Comparison of ENCODE assay signal across 24 mouse cellular contexts in genomic region chr17:27532095-27532494, GRCm38 (mm10). TPM values are rescaled to one million over a fixed set of nuclear protein-coding genes. Genes with fewer than 3 reads are reported as not detected.
DNase-seq lines count a peak whose midpoint lies in the region; ATAC-seq and TF ChIP-seq lines count a peak whose summit lies in the region.
"Had no signal": no experiment of that assay in that cellular context is flagged by ENCODE, and none has a peak within 500 bp of the region (broad histone marks: within the 10 kb centered on the region; RNA-seq: fewer than 3 reads in every experiment).

No protein-coding gene starts in this region.

- no peak for TF ChIP-seq CTCF in ES-Bruce4 (IDR thresholded peaks at IDR 0.05; ENCODE audit: low read depth, low read length)

- no peak for DNase-seq in heart, adult 8-10 months (ENCODE audit: low spot score)
- peak; percentile 40 for DNase-seq in yolk sac, embryonic 10.5 days (ENCODE audit: low spot score)
- DNase-seq in limb, embryonic 10.5 days (ENCODE audit: low spot score): no peak
- DNase-seq: cerebellum, adult 18-20 months; cerebellum, postnatal 36 days; gastrocnemius, adult 2 months; heart, adult 11 months; heart, postnatal 10 days; lung, adult 2 months; thymus, postnatal 14 days had no signal

- no peaks in the 10 kb centered on the region for H3K9me3 ChIP-seq in heart, embryonic 11.5 days (replicated peaks; ENCODE audit: control insufficient read depth, low read length)
- no peaks in the 10 kb centered on the region for H3K9me3 ChIP-seq in ES-Bruce4 (replicated peaks; ENCODE audit: control insufficient read depth, insufficient read depth, low read length, poor library complexity, severe bottlenecking)
- no peaks in the 10 kb centered on the region for H3K9me3 ChIP-seq in limb, embryonic 10.5 days (replicated peaks)
- H3K9me3 ChIP-seq in midbrain, embryonic 15.5 days: no peaks in the 10 kb centered on the region
- H3K9me3 ChIP-seq: embryonic facial prominence, embryonic 10.5 days; hindbrain, embryonic 13.5 days; intestine, embryonic 15.5 days; neural tube, embryonic 13.5 days; stomach, embryonic 15.5 days had no signal

- H3K4me2 ChIP-seq in heart, embryonic 11.5 days: no peak overlapping the region
- no peak overlapping the region for H3K4me2 ChIP-seq in midbrain, embryonic 15.5 days
- H3K4me2 ChIP-seq: hindbrain, embryonic 13.5 days; intestine, embryonic 15.5 days; midbrain, embryonic 11.5 days; neural tube, embryonic 13.5 days; stomach, embryonic 15.5 days had no signal

- ATAC-seq in heart, embryonic 11.5 days (replicated peaks; ENCODE audit: insufficient number of reproducible peaks, low FRiP score, low TSS enrichment): no peak
- ATAC-seq in erythroid progenitor cell, adult 5-6 weeks (replicated peaks; ENCODE audit: low FRiP score, poor library complexity, severe bottlenecking): peak; percentile 61
- ATAC-seq in midbrain, embryonic 15.5 days (replicated peaks): no peak
- ATAC-seq: intestine, embryonic 15.5 days had no signal

- TF ChIP-seq EP300 in ES-Bruce4 (IDR thresholded peaks at IDR 0.05; ENCODE audit: insufficient read depth, low read depth, low read length): 0 out of 2 replicates have a peak, but pooled peaks have one; percentile 56

- no peaks in the 10 kb centered on the region for H3K36me3 ChIP-seq in heart, embryonic 11.5 days (ENCODE audit: control insufficient read depth, insufficient read depth, low read length)
- H3K36me3 ChIP-seq in ES-Bruce4 (ENCODE audit: control insufficient read depth, insufficient read depth, low read length, poor library complexity, severe bottlenecking): no peaks in the 10 kb centered on the region
- no peaks in the 10 kb centered on the region for H3K36me3 ChIP-seq in limb, embryonic 10.5 days
- no peaks in the 10 kb centered on the region for H3K36me3 ChIP-seq in midbrain, embryonic 15.5 days (replicated peaks)
- H3K36me3 ChIP-seq: embryonic facial prominence, embryonic 10.5 days; hindbrain, embryonic 13.5 days; intestine, embryonic 15.5 days; neural tube, embryonic 13.5 days; stomach, embryonic 15.5 days had no signal

- no peak overlapping the region for H3K9ac ChIP-seq in heart, embryonic 11.5 days (ENCODE audit: low read depth, low read length)
- no peak overlapping the region for H3K9ac ChIP-seq in ES-Bruce4 (ENCODE audit: low read depth, poor library complexity, severe bottlenecking)
- no peak overlapping the region for H3K9ac ChIP-seq in midbrain, embryonic 15.5 days
- H3K9ac ChIP-seq: hindbrain, embryonic 13.5 days; intestine, embryonic 15.5 days; neural tube, embryonic 13.5 days; stomach, embryonic 15.5 days had no signal

- WGBS in heart, embryonic 11.5 days (ENCODE audit: insufficient replicate concordance): 72% methylated on average over 8 of the region's 8 CpGs
- WGBS in limb, embryonic 10.5 days: 93% methylated on average over 8 of the region's 8 CpGs
- WGBS in midbrain, embryonic 15.5 days: 85% methylated on average over 8 of the region's 8 CpGs

- TF ChIP-seq POLR2A in ES-Bruce4 (IDR thresholded peaks at IDR 0.05; ENCODE audit: insufficient read depth, low read length): no peak

- H3K4me1 ChIP-seq in heart, embryonic 11.5 days (ENCODE audit: control insufficient read depth, insufficient read depth, low read length): no peaks in the 10 kb centered on the region
- H3K4me1 ChIP-seq in ES-Bruce4 (ENCODE audit: control insufficient read depth, insufficient read depth, low read length): peaks cover 6% of the 10 kb centered on the region
- H3K4me1 ChIP-seq in limb, embryonic 10.5 days: peaks cover 18% of the 10 kb centered on the region
- peaks cover 3% of the 10 kb centered on the region; the same call in 1 of the 2 replicates for H3K4me1 ChIP-seq in midbrain, embryonic 15.5 days
- H3K4me1 ChIP-seq: hindbrain, embryonic 13.5 days; intestine, embryonic 15.5 days had no signal

- no peak overlapping the region for H3K4me3 ChIP-seq in heart, embryonic 11.5 days (ENCODE audit: low read depth, low read length)
- no peak overlapping the region for H3K4me3 ChIP-seq in ES-Bruce4 (ENCODE audit: low read depth, low read length)
- H3K4me3 ChIP-seq in limb, embryonic 10.5 days: no peak overlapping the region
- H3K4me3 ChIP-seq in midbrain, embryonic 15.5 days: no peak overlapping the region
- H3K4me3 ChIP-seq: embryonic facial prominence, embryonic 10.5 days; erythroblast, embryonic 14.5 days; gastrocnemius, adult 2 months; hindbrain, embryonic 13.5 days; intestine, embryonic 15.5 days; layer of hippocampus, adult 2 months; left cerebral cortex, adult 2 months; neural tube, embryonic 13.5 days; stomach, embryonic 15.5 days had no signal

- no peaks in the 10 kb centered on the region for H3K27me3 ChIP-seq in heart, embryonic 11.5 days (ENCODE audit: control insufficient read depth, insufficient read depth, low read length)
- no peaks in the 10 kb centered on the region for H3K27me3 ChIP-seq in ES-Bruce4 (ENCODE audit: control insufficient read depth, insufficient read depth, low read length, poor library complexity, severe bottlenecking)
- no peaks in the 10 kb centered on the region for H3K27me3 ChIP-seq in limb, embryonic 10.5 days (ENCODE audit: low read depth, poor library complexity, severe bottlenecking)
- no peaks in the 10 kb centered on the region for H3K27me3 ChIP-seq in midbrain, embryonic 15.5 days (replicated peaks)
- H3K27me3 ChIP-seq: hindbrain, embryonic 13.5 days; intestine, embryonic 15.5 days; neural tube, embryonic 13.5 days; stomach, embryonic 15.5 days had no signal

- peak overlapping the region; percentile 59 for H3K27ac ChIP-seq in heart, embryonic 11.5 days (ENCODE audit: low read depth, low read length)
- peak overlapping the region; percentile 73 for H3K27ac ChIP-seq in ES-Bruce4 (ENCODE audit: insufficient read depth, low read length)
- no peak overlapping the region for H3K27ac ChIP-seq in limb, embryonic 10.5 days
- H3K27ac ChIP-seq in midbrain, embryonic 15.5 days: no peak overlapping the region
- H3K27ac ChIP-seq: embryonic facial prominence, embryonic 10.5 days; gastrocnemius, adult 2 months; hindbrain, embryonic 13.5 days; intestine, embryonic 15.5 days; layer of hippocampus, adult 2 months; left cerebral cortex, adult 2 months; macrophage; neural tube, embryonic 13.5 days; stomach, embryonic 15.5 days had no signal

RNA-seq across cellular contexts. Expression of gene Grm4, which starts 10.9 kb away (rescaled TPM):
- polyA plus RNA-seq in heart, embryonic 11.5 days (2014; fragmentation: Nextera tagmentation; extraction: Ambion mirVana): 0.06 and 0.07 TPM in 2 replicates
- total RNA-seq in heart, adult 8-10 months (2022): under 1 TPM in 3 of 4 experiments, not detected in 1; 0.16 to 0.30 (median 0.23) TPM
- 0.49 and 0.63 TPM in 2 replicates for polyA plus RNA-seq in ES-Bruce4 (2011; ENCODE audit: insufficient read depth, insufficient read length, low read depth, missing spikeins)
- not detected in 2 replicates for total RNA-seq in erythroid progenitor cell, adult 5-6 weeks (2015; ENCODE audit: low replicate concordance)
- total RNA-seq in erythroid progenitor cell, adult 5-6 weeks (2017; ENCODE audit: low replicate concordance): not detected in 2 replicates
- 0.06 and 0.35 TPM in 2 replicates for polyA plus RNA-seq in limb, embryonic 10.5 days (2016; fragmentation: Nextera tagmentation; extraction: Ambion mirVana)
- polyA plus RNA-seq in midbrain, embryonic 15.5 days (2015; fragmentation: Nextera tagmentation; extraction: Ambion mirVana): 10.7 and 10.9 TPM in 2 replicates
- total RNA-seq: gastrocnemius, adult 2 months had no signal
- polyA plus RNA-seq: erythroblast, embryonic 14.5 days; macrophage had no signal

RNA-seq across cellular contexts. Expression of gene Hmga1, which starts 24.2 kb away (rescaled TPM):
- polyA plus RNA-seq in heart, embryonic 11.5 days (2014; fragmentation: Nextera tagmentation; extraction: Ambion mirVana): 261 and 278 TPM in 2 replicates
- total RNA-seq in heart, adult 8-10 months (2022): 10 to 100 TPM; 42.6 to 51.1 (median 46.9) TPM
- polyA plus RNA-seq in ES-Bruce4 (2011; ENCODE audit: insufficient read depth, insufficient read length, low read depth, missing spikeins): 933 and 989 TPM in 2 replicates
- total RNA-seq in erythroid progenitor cell, adult 5-6 weeks (2015; ENCODE audit: low replicate concordance): 40.7 and 57.7 TPM in 2 replicates
- total RNA-seq in erythroid progenitor cell, adult 5-6 weeks (2017; ENCODE audit: low replicate concordance): 21.2 and 30.6 TPM in 2 replicates
- 904 and 1,218 TPM in 2 replicates for polyA plus RNA-seq in limb, embryonic 10.5 days (2016; fragmentation: Nextera tagmentation; extraction: Ambion mirVana)
- 138 and 141 TPM in 2 replicates for polyA plus RNA-seq in midbrain, embryonic 15.5 days (2015; fragmentation: Nextera tagmentation; extraction: Ambion mirVana)

RNA-seq across cellular contexts. Expression of gene AI413582, which starts 33.5 kb away (rescaled TPM):
- 18.1 and 18.3 TPM in 2 replicates for polyA plus RNA-seq in heart, embryonic 11.5 days (2014; fragmentation: Nextera tagmentation; extraction: Ambion mirVana)
- 10 to 100 TPM in 2 of 4 experiments, 1 to 10 TPM in 2; 6.4 to 10.3 (median 9.9) TPM for total RNA-seq in heart, adult 8-10 months (2022)
- 14.4 and 16.8 TPM in 2 replicates for polyA plus RNA-seq in ES-Bruce4 (2011; ENCODE audit: insufficient read depth, insufficient read length, low read depth, missing spikeins)
- total RNA-seq in erythroid progenitor cell, adult 5-6 weeks (2015; ENCODE audit: low replicate concordance): 2.9 and 6.8 TPM in 2 replicates
- total RNA-seq in erythroid progenitor cell, adult 5-6 weeks (2017; ENCODE audit: low replicate concordance): 3.1 and 14.1 TPM in 2 replicates
- 9.4 TPM in 2 replicates for polyA plus RNA-seq in limb, embryonic 10.5 days (2016; fragmentation: Nextera tagmentation; extraction: Ambion mirVana)
- 57.0 and 59.5 TPM in 2 replicates for polyA plus RNA-seq in midbrain, embryonic 15.5 days (2015; fragmentation: Nextera tagmentation; extraction: Ambion mirVana)

Comparison
In these comparisons a context has a peak if more than half of its experiments do, and no peak if none do; other contexts are left out.
1. H3K27ac ChIP-seq: peak in heart, embryonic 11.5 days (single experiment) and ES-Bruce4 (single experiment); none in limb, embryonic 10.5 days (single experiment) and midbrain, embryonic 15.5 days (single experiment).